Mouse (Mus musculus) lung, adult 2 months (tissue): ENCODE results near the gene Fscn2.

Experiments
- CTCF ChIP-seq: fragments of 200-500 bp; IDR thresholded peaks from 2 replicates; pipeline ENCODE4 v1.5.1; 2011; ENCODE audit warnings: mild to moderate bottlenecking, low read length, control low read depth; ENCODE audit not compliant: insufficient read depth
- POLR2A ChIP-seq: fragments of 200-500 bp; IDR thresholded peaks from 2 replicates; pipeline ENCODE4 v1.6.1; 2011; ENCODE audit warnings: low read depth, mild to moderate bottlenecking, control low read depth, low read length, borderline replicate concordance; ENCODE audit errors: extremely low read depth

- TF ChIP-seq POLR2A: no peak
- TF ChIP-seq CTCF: no peak
Measured at GRCm38 (mm10) chr11:120317456-120317855, 43.9 kb upstream of the Fscn2 start.
